Mouse (Mus musculus): ENCODE data around the gene Mex3b. TPM values are rescaled to one million over a fixed set of nuclear protein-coding genes. Genes with fewer than 3 reads are reported as not detected.

Mex3b gene
- polyA plus RNA-seq, 1 experiment from 2014 or later: 17.4 TPM

GRCm38 (mm10) chr7:82866486-82867270 is 455 bp upstream of the Mex3b start:
- DNase-seq: peak; percentile 97
- Histone ChIP-seq H3K27ac (ENCODE audit: low read depth) (peak overlapping the region; percentile 99), H3K4me3 (ENCODE audit: low read depth, low read length) (peak overlapping the region; percentile 93), H3K36me3 (ENCODE audit: insufficient read depth) (peaks cover 19% of the 10 kb centered on the region), H3K27me3 (ENCODE audit: insufficient read depth, low read length) (no peaks in the 10 kb centered on the region), H3K4me1 (ENCODE audit: insufficient read depth) (peaks cover 3% of the 10 kb centered on the region; the same call in 1 of the 2 replicates), H3K9ac (peak overlapping the region; percentile 97), H3K9me3 (ENCODE audit: low read depth, low read length) (no peaks in the 10 kb centered on the region), H3K4me2 (peak overlapping the region; percentile 90)
- WGBS: under 1% methylated on average over 64 of the region's 68 CpGs
- TF ChIP-seq CTCF (IDR thresholded peaks at IDR 0.05; ENCODE audit: low read depth): peak; percentile 49
- ATAC-seq (ENCODE audit: insufficient read depth): peak; percentile 85

GRCm38 (mm10) chr7:82868309-82869230 is 1.4 kb downstream of the Mex3b start:
- Histone ChIP-seq H3K27me3 (ENCODE audit: insufficient read depth, low read length) (no peaks in the 10 kb centered on the region), H3K36me3 (ENCODE audit: insufficient read depth) (peaks cover 25% of the 10 kb centered on the region), H3K4me1 (ENCODE audit: insufficient read depth) (peaks cover 3% of the 10 kb centered on the region; the same call in 1 of the 2 replicates), H3K27ac (ENCODE audit: low read depth) (peak overlapping the region; percentile 99), H3K9me3 (ENCODE audit: low read depth, low read length) (no peaks in the 10 kb centered on the region), H3K4me3 (ENCODE audit: low read depth, low read length) (peak overlapping the region; percentile 93), H3K9ac (peak overlapping the region; percentile 97), H3K4me2 (peak overlapping the region; percentile 90)
- under 1% methylated on average over 56 of the region's 56 CpGs for WGBS
- TF ChIP-seq CTCF (IDR thresholded peaks at IDR 0.05; ENCODE audit: low read depth): no peak
- ATAC-seq (ENCODE audit: insufficient read depth): no peak
- peak; percentile 74 for DNase-seq

DNA sequence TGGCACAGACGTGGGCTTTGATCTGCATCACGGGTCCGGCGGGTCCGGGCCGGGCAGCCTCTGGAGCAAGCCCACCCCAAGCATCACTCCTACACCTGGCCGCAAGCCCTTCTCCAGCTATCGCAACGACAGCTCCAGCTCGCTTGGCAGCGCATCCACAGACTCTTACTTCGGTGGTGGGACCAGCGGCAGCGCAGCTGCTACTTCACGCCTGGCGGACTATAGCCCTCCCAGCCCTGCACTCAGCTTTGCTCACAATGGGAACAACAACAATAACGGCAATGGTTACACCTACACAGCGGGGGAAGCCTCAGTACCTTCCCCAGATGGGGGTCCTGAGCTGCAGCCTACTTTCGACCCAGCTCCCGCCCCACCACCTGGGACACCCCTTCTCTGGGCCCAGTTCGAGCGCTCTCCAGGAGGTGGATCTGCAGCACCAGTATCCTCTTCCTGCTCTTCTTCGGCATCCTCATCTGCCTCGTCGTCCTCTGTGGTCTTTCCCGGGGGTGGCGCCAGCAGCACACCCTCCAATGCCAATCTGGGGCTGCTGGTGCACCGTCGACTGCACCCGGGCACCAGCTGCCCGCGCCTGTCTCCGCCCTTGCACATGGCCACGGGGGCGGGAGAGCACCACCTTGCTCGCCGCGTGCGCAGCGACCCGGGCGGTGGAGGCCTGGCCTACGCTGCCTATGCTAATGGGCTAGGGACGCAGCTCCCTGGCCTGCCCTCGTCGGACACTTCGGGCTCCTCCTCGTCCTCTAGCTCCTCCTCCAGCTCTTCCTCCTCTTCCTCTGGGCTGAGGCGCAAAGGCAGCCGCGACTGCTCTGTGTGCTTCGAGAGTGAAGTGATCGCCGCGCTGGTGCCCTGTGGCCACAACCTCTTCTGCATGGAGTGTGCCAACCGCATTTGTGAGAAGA is 2.4 kb downstream of the Mex3b start:
- peak overlapping the region; percentile 93 for H3K4me3 ChIP-seq (ENCODE audit: low read depth, low read length)
- peak overlapping the region; percentile 27; the same call in 1 of the 2 replicates for H3K27ac ChIP-seq (ENCODE audit: low read depth)

GRCm38 (mm10) chr7:82870148-82870513 is 3.0 kb downstream of the Mex3b start:
- H3K36me3 ChIP-seq (ENCODE audit: insufficient read depth): peaks cover 25% of the 10 kb centered on the region
- ATAC-seq (ENCODE audit: insufficient read depth) (no peak), DNase-seq (no peak)
- H3K4me1 ChIP-seq (ENCODE audit: insufficient read depth): no peaks in the 10 kb centered on the region
- no peak for TF ChIP-seq CTCF (IDR thresholded peaks at IDR 0.05; ENCODE audit: low read depth)
- peak overlapping the region; percentile 90 for H3K4me2 ChIP-seq
- H3K27me3 ChIP-seq (ENCODE audit: insufficient read depth, low read length): no peaks in the 10 kb centered on the region
- WGBS: 18% methylated on average over 18 of the region's 18 CpGs
- peak overlapping the region; percentile 97 for H3K9ac ChIP-seq
- peak overlapping the region; percentile 27; the same call in 1 of the 2 replicates for H3K27ac ChIP-seq (ENCODE audit: low read depth)
- H3K9me3 ChIP-seq (ENCODE audit: low read depth, low read length): no peaks in the 10 kb centered on the region
- peak overlapping the region; percentile 93 for H3K4me3 ChIP-seq (ENCODE audit: low read depth, low read length)

More for the DNA sequence above, 2.4 kb downstream of the Mex3b start:
- Histone ChIP-seq H3K27me3 (ENCODE audit: insufficient read depth, low read length) (no peaks in the 10 kb centered on the region), H3K4me1 (ENCODE audit: insufficient read depth) (peaks cover 3% of the 10 kb centered on the region; the same call in 1 of the 2 replicates), H3K36me3 (ENCODE audit: insufficient read depth) (peaks cover 25% of the 10 kb centered on the region), H3K9me3 (ENCODE audit: low read depth, low read length) (no peaks in the 10 kb centered on the region), H3K4me2 (peak overlapping the region; percentile 90), H3K9ac (peak overlapping the region; percentile 97)
- 3% methylated on average over 56 of the region's 56 CpGs for WGBS
- ATAC-seq (ENCODE audit: insufficient read depth) (no peak), DNase-seq (peak; percentile 78)
- 0 out of 2 replicates have a peak, but pooled peaks have one; percentile 14 for TF ChIP-seq CTCF (IDR thresholded peaks at IDR 0.05; ENCODE audit: low read depth)

DNA sequence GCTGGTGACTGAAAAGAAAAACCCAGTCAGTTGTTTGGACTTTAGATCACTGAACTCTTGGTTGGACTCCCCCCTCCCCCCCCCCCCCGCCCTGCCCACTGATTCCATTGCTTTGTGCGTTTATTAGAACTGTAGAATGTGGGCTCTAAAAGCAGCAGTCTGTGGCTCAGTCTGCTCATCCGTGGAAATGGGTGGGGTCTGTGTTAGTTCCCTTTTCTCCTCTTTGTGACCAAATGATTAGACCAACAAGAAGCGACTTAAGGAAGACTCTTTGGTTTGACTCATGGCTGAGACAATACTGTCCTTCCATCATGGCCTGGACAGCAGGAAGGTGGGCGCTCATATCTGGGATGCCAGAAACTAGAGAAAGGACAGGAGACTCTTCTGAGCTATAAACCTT is 9.4 kb downstream of the Mex3b start:
- no peak for ATAC-seq (ENCODE audit: insufficient read depth)
- no peaks in the 10 kb centered on the region for H3K4me1 ChIP-seq (ENCODE audit: insufficient read depth)
- H3K4me3 ChIP-seq (ENCODE audit: low read depth, low read length): no peak overlapping the region
- DNase-seq: no peak
- H3K9me3 ChIP-seq (ENCODE audit: low read depth, low read length): no peaks in the 10 kb centered on the region
- no peak for TF ChIP-seq CTCF (IDR thresholded peaks at IDR 0.05; ENCODE audit: low read depth)
- no peak overlapping the region for H3K4me2 ChIP-seq
- 69% methylated on average over 5 of the region's 5 CpGs for WGBS
- 0 out of 2 replicates have a peak, but pooled peaks cover 6% of the 10 kb centered on the region for H3K36me3 ChIP-seq (ENCODE audit: insufficient read depth)
- no peak overlapping the region for H3K27ac ChIP-seq (ENCODE audit: low read depth)
- no peaks in the 10 kb centered on the region for H3K27me3 ChIP-seq (ENCODE audit: insufficient read depth, low read length)
- no peak overlapping the region for H3K9ac ChIP-seq

DNA sequence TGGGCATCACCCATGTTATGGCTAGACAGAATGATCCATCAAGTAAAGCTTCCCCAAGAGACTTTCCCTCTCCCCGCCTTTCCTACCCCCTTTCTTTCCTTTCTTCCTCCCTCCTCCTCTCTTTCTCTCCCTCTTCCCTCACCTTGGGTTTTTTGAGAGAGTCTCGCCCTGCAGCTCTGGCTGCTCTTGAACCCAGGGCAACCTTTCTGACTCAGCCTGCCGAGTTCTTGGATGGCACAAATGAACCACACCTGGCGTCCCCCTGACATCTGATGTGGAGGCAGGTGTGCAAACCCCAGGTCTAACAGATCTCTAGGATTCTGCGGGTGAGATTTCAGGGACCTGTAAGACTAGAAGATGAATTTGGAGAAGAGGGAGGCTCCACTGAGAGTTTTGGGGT is 12.9 kb downstream of the Mex3b start:
- H3K9ac ChIP-seq: no peak overlapping the region
- no peak for TF ChIP-seq CTCF (IDR thresholded peaks at IDR 0.05; ENCODE audit: low read depth)
- H3K4me2 ChIP-seq: no peak overlapping the region
- H3K4me1 ChIP-seq (ENCODE audit: insufficient read depth): no peaks in the 10 kb centered on the region
- ATAC-seq (ENCODE audit: insufficient read depth) (no peak), DNase-seq (no peak)
- WGBS: 82% methylated on average over 5 of the region's 5 CpGs
- H3K36me3 ChIP-seq (ENCODE audit: insufficient read depth): no peaks in the 10 kb centered on the region
- no peak overlapping the region for H3K4me3 ChIP-seq (ENCODE audit: low read depth, low read length)
- no peak overlapping the region for H3K27ac ChIP-seq (ENCODE audit: low read depth)
- H3K9me3 ChIP-seq (ENCODE audit: low read depth, low read length): no peaks in the 10 kb centered on the region
- H3K27me3 ChIP-seq (ENCODE audit: insufficient read depth, low read length): no peaks in the 10 kb centered on the region
